Mouse (Mus musculus): Measurements from ENCODE around the gene Ccdc97. TPM values are rescaled to one million over a fixed set of nuclear protein-coding genes. Genes with fewer than 3 reads are reported as not detected.

Gene Ccdc97
- polyA plus RNA-seq, 1 experiment, result 65.4 TPM

GRCm38 (mm10) chr7:25754738-25755467, 36.0 kb upstream of the Ccdc97 start, which contains the start of gene Hnrnpul1:
Hnrnpul1 (minus strand) TSS chr7:25754757.
- TF ChIP-seq POLR2A (IDR thresholded peaks at IDR 0.05; ENCODE audit: borderline replicate concordance, control insufficient read depth, low read depth, low read length), result peak; percentile 57; the same call in 1 of the 2 replicates
- peak; percentile 27; the same call in 1 of the 2 replicates for TF ChIP-seq CTCF (IDR thresholded peaks at IDR 0.05; ENCODE audit: control insufficient read depth, insufficient read depth, low read length)
- H3K4me3 ChIP-seq (replicated peaks; ENCODE audit: control insufficient read depth, low read depth, low read length), result peak within 1 kb of the TSS; percentile 83
- under 1% methylated on average over 55 of the region's 55 CpGs for WGBS
- peak within 1 kb of the TSS; percentile 96 for H3K27ac ChIP-seq (ENCODE audit: control insufficient read depth, insufficient read depth, low read depth, low read length, poor library complexity)
- H3K4me1 ChIP-seq (ENCODE audit: control insufficient read depth, insufficient read depth, low read length), result peaks cover 2% of the 10 kb centered on the region; the same call in 1 of the 2 replicates

GRCm38 (mm10) chr7:25754439-25754737, 35.5 kb upstream of the Ccdc97 start:
- TF ChIP-seq CTCF (IDR thresholded peaks at IDR 0.05; ENCODE audit: control insufficient read depth, insufficient read depth, low read length) (no peak), POLR2A (IDR thresholded peaks at IDR 0.05; ENCODE audit: borderline replicate concordance, control insufficient read depth, low read depth, low read length) (no peak)
- Histone ChIP-seq H3K4me3 (replicated peaks; ENCODE audit: control insufficient read depth, low read depth, low read length) (peak overlapping the region; percentile 83), H3K4me1 (ENCODE audit: control insufficient read depth, insufficient read depth, low read length) (peaks cover 2% of the 10 kb centered on the region; the same call in 1 of the 2 replicates), H3K27ac (ENCODE audit: control insufficient read depth, insufficient read depth, low read depth, low read length, poor library complexity) (peak overlapping the region; percentile 95)
- under 1% methylated on average over 30 of the region's 30 CpGs for WGBS

DNA sequence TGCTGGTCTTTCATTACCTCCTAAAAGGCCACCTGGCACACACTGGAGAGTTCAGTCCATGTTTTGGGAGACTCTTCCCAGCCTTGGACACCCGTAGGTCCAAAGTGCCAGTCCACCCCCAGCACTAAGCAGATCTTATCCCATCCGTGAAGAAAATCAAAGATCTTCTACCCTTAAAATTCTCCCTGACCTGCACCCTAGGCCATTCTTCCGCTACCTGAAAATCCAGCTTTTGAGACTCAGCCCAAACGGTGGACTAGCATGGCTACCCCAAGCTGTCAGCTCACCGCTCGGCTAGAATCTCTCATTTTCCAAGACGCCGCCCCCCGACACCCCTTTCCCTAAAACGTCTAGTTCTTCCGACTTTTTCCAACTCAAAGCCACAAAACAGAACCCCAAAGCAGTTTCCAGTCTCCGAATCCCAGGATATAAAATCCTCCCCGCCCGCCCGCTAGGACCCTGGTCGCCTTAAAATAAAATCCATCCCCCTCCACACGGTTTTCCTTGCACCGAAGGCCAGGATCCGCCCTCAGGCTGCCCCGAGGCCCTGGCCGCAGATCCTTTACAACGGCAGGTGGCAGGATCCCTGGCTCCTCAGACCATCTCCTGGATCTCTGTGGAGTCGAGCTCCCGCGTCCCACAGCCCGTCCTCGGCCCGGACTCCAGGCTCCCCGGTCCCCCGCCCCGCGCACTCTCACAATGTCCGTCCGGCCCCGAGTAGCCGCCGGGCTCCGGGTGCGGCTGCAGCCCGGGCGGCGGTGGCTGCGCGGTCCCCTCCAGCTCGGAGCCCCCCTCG, 35.0 kb upstream of the Ccdc97 start:
- H3K4me1 ChIP-seq (ENCODE audit: control insufficient read depth, insufficient read depth, low read length), result peaks cover 2% of the 10 kb centered on the region; the same call in 1 of the 2 replicates
- under 1% methylated on average over 46 of the region's 46 CpGs for WGBS
- TF ChIP-seq POLR2A (IDR thresholded peaks at IDR 0.05; ENCODE audit: borderline replicate concordance, control insufficient read depth, low read depth, low read length), result no peak
- no peak for TF ChIP-seq CTCF (IDR thresholded peaks at IDR 0.05; ENCODE audit: control insufficient read depth, insufficient read depth, low read length)
- peak overlapping the region; percentile 83 for H3K4me3 ChIP-seq (replicated peaks; ENCODE audit: control insufficient read depth, low read depth, low read length)
- H3K27ac ChIP-seq (ENCODE audit: control insufficient read depth, insufficient read depth, low read depth, low read length, poor library complexity), result peak overlapping the region; percentile 95

GRCm38 (mm10) chr7:25753076-25753475, 34.2 kb upstream of the Ccdc97 start:
- no peak overlapping the region for H3K27ac ChIP-seq (ENCODE audit: control insufficient read depth, insufficient read depth, low read depth, low read length, poor library complexity)
- no peak for TF ChIP-seq POLR2A (IDR thresholded peaks at IDR 0.05; ENCODE audit: borderline replicate concordance, control insufficient read depth, low read depth, low read length)
- no peak for TF ChIP-seq CTCF (IDR thresholded peaks at IDR 0.05; ENCODE audit: control insufficient read depth, insufficient read depth, low read length)
- peaks cover 2% of the 10 kb centered on the region; the same call in 1 of the 2 replicates for H3K4me1 ChIP-seq (ENCODE audit: control insufficient read depth, insufficient read depth, low read length)
- peak overlapping the region; percentile 83 for H3K4me3 ChIP-seq (replicated peaks; ENCODE audit: control insufficient read depth, low read depth, low read length)

DNA sequence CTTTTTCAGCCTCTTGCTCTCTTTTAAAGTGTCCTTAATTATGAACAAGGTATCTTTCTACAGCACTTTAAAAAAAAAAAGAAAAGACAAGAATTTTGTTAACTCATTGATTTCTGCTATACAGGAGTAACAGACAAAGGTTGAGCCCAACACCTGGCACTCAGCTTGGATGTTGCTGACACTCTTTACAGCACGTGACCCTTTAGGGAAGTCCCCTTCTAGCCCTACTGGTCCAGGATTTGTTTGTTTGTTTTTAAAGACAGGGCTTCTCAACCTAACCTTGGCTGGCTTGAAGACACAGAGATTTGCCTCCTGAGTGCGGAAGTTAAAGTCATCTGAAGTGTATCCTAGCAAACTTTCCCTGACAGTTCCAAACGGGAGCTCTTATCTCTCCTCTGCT, 28.0 kb upstream of the Ccdc97 start:
- TF ChIP-seq POLR2A (IDR thresholded peaks at IDR 0.05; ENCODE audit: borderline replicate concordance, control insufficient read depth, low read depth, low read length), result no peak
- no peak for TF ChIP-seq CTCF (IDR thresholded peaks at IDR 0.05; ENCODE audit: control insufficient read depth, insufficient read depth, low read length)
- Histone ChIP-seq H3K4me1 (ENCODE audit: control insufficient read depth, insufficient read depth, low read length) (no peaks in the 10 kb centered on the region), H3K4me3 (replicated peaks; ENCODE audit: control insufficient read depth, low read depth, low read length) (no peak overlapping the region), H3K27ac (ENCODE audit: control insufficient read depth, insufficient read depth, low read depth, low read length, poor library complexity) (no peak overlapping the region)
- WGBS, result 77% methylated on average over 3 of the region's 3 CpGs

GRCm38 (mm10) chr7:25738277-25738676, 19.4 kb upstream of the Ccdc97 start:
- H3K27ac ChIP-seq (ENCODE audit: control insufficient read depth, insufficient read depth, low read depth, low read length, poor library complexity), result no peak overlapping the region
- no peaks in the 10 kb centered on the region for H3K4me1 ChIP-seq (ENCODE audit: control insufficient read depth, insufficient read depth, low read length)
- no peak overlapping the region for H3K4me3 ChIP-seq (replicated peaks; ENCODE audit: control insufficient read depth, low read depth, low read length)
- TF ChIP-seq CTCF (IDR thresholded peaks at IDR 0.05; ENCODE audit: control insufficient read depth, insufficient read depth, low read length), result no peak
- no peak for TF ChIP-seq POLR2A (IDR thresholded peaks at IDR 0.05; ENCODE audit: borderline replicate concordance, control insufficient read depth, low read depth, low read length)
- 66% methylated on average over 3 of the region's 3 CpGs for WGBS

DNA sequence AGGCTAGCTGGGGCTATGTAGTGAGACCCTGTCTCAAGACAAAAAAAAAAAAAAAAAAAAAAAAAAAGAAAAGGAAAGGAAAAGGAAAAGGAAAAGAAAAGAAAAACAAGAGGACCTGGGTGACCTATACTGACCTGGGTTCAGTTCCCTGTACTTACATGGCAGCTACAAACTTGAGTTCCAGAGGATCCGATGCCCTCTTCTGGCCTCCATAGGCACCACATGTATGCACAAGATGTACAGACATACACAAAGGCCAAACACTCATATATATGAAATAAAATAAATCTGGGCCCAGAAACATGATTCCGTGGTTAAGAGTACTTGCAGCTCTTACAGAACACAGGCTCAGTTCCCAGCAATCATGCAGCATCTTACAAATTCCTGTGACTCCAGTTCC, 18.0 kb upstream of the Ccdc97 start:
- WGBS, result 91% methylated on average over 2 of the region's 2 CpGs
- Histone ChIP-seq H3K4me3 (replicated peaks; ENCODE audit: control insufficient read depth, low read depth, low read length) (no peak overlapping the region), H3K4me1 (ENCODE audit: control insufficient read depth, insufficient read depth, low read length) (no peaks in the 10 kb centered on the region; the same call in 1 of the 2 replicates), H3K27ac (ENCODE audit: control insufficient read depth, insufficient read depth, low read depth, low read length, poor library complexity) (no peak overlapping the region)
- TF ChIP-seq CTCF (IDR thresholded peaks at IDR 0.05; ENCODE audit: control insufficient read depth, insufficient read depth, low read length) (no peak), POLR2A (IDR thresholded peaks at IDR 0.05; ENCODE audit: borderline replicate concordance, control insufficient read depth, low read depth, low read length) (no peak)

DNA sequence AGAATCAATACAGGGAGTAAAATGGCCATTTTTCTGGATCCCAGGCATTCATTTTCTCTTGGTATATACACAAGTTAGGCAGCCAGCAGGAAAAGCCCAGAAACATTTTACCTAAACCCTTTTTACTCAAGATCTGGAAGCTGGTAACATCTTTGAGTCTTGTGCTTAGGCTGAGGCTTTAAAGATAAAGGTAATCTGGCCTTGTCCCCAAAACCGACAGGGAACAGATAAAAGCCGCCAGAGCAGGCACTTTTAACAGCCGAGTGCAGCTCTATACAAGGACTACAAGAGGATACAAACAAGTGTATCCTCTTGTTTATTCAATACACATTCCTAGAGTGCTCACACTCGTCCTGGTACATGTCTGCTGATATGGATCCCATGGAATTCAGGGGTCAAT, 16.1 kb upstream of the Ccdc97 start:
- H3K4me3 ChIP-seq (replicated peaks; ENCODE audit: control insufficient read depth, low read depth, low read length), result no peak overlapping the region
- 53% methylated on average over 4 of the region's 4 CpGs for WGBS
- TF ChIP-seq POLR2A (IDR thresholded peaks at IDR 0.05; ENCODE audit: borderline replicate concordance, control insufficient read depth, low read depth, low read length), result no peak
- TF ChIP-seq CTCF (IDR thresholded peaks at IDR 0.05; ENCODE audit: control insufficient read depth, insufficient read depth, low read length), result no peak
- H3K4me1 ChIP-seq (ENCODE audit: control insufficient read depth, insufficient read depth, low read length), result no peaks in the 10 kb centered on the region; the same call in none of the 2 replicates
- H3K27ac ChIP-seq (ENCODE audit: control insufficient read depth, insufficient read depth, low read depth, low read length, poor library complexity), result no peak overlapping the region

All from bone marrow, adult 2 months (tissue).